Mouse (Mus musculus) liver, embryonic 15.5 days (tissue): ENCODE data around the gene Il1r1. TPM values are rescaled to one million over a fixed set of nuclear protein-coding genes. Genes with fewer than 3 reads are reported as not detected.
A peak's percentile ranks its signal among the peaks of the same experiment; 100 is the strongest.

Experiments
- ATAC-seq: fragments of 200-750 bp; cut with Nextera tagmentation; 2 replicates; pipeline ENCODE4 v1.8.0; 2017; ENCODE audit warnings: moderate number of reproducible peaks, mild to moderate bottlenecking, moderate library complexity; ENCODE audit not compliant: insufficient read depth
- H3K27ac ChIP-seq: fragments of 300-500 bp; sonication (generic); replicated peaks from 2 replicates; pipeline ENCODE4 v1.5.1; 2015; ENCODE audit warnings: mild to moderate bottlenecking, inconsistent platforms
- H3K27me3 ChIP-seq: fragments of 300-500 bp; sonication (generic); 2 replicates; pipeline ENCODE4 v1.6.1; 2015; ENCODE audit warnings: mild to moderate bottlenecking, inconsistent platforms
- H3K36me3 ChIP-seq: fragments of 300-500 bp; sonication (generic); replicated peaks from 2 replicates; pipeline ENCODE4 v1.6.1; 2015; ENCODE audit warnings: moderate library complexity, mild to moderate bottlenecking, inconsistent platforms
- H3K4me1 ChIP-seq: fragments of 300-500 bp; sonication (generic); replicated peaks from 2 replicates; pipeline ENCODE4 v1.6.1; 2015; ENCODE audit warnings: inconsistent platforms
- H3K4me2 ChIP-seq: fragments of 300-500 bp; sonication (generic); 2 replicates; pipeline ENCODE4 v1.6.1; 2015; ENCODE audit warnings: moderate library complexity, mild to moderate bottlenecking, inconsistent platforms
- H3K4me3 ChIP-seq: fragments of 300-500 bp; sonication (generic); replicated peaks from 2 replicates; pipeline ENCODE4 v1.5.1; 2015; ENCODE audit warnings: mild to moderate bottlenecking, inconsistent platforms
- H3K9ac ChIP-seq: fragments of 300-500 bp; sonication (generic); 2 replicates; pipeline ENCODE4 v1.6.1; 2015; ENCODE audit warnings: moderate library complexity, mild to moderate bottlenecking, inconsistent platforms
- H3K9me3 ChIP-seq: fragments of 300-500 bp; sonication (generic); replicated peaks from 2 replicates; pipeline ENCODE4 v1.6.1; 2016; ENCODE audit warnings: inconsistent platforms
- WGBS: fragments of 180-500 bp; shearing (Covaris S2); methylation state at CpG from one replicate; pipeline ENCODE4 v1.1.7; 2015; ENCODE audit warnings: mixed read lengths; ENCODE audit not compliant: insufficient replicate concordance; 5-methylcytosine and 5-hydroxymethylcytosine counted together
- polyA plus RNA-seq: library from polyadenylated mRNA; unstranded; fragments of >200 nt; fragmentation: Nextera tagmentation; extraction: Ambion mirVana; gene quantifications from 2 replicates; pipeline ENCODE4 v1.2.1, GENCODE M21; 2015

Gene Il1r1
- polyA plus RNA-seq, 1 experiment from 2014 or later: 7.5 TPM

DNA sequence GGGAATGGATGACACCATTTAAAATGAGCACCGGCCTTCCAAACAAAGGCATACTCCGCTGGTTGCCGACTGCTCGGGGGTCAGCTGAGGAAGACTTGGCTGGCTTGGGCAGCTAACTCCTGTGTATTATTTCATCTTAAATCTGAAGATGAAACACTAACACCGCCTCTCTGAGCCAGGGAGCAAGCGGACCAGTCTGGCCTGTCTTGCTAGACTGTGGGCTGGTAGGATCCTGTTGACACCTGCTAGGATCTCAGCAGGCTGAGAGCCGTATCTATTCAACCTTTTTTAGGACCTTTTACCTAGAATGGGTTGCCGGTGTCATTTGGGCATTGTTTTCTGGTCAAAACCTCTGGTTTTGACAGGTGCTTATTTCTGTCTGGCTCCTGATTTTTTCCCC, 92.8 kb downstream of the Il1r1 start:
- Histone ChIP-seq H3K9me3 (no peaks in the 10 kb centered on the region), H3K4me1 (peaks cover 14% of the 10 kb centered on the region), H3K4me2 (no peak overlapping the region), H3K36me3 (0 out of 2 replicates have a peak, but pooled peaks cover 5% of the 10 kb centered on the region), H3K27ac (no peak overlapping the region), H3K9ac (no peak overlapping the region), H3K4me3 (no peak overlapping the region), H3K27me3 (no peaks in the 10 kb centered on the region)
- 82% methylated on average over 8 of the region's 8 CpGs for WGBS
- no peak for ATAC-seq

DNA sequence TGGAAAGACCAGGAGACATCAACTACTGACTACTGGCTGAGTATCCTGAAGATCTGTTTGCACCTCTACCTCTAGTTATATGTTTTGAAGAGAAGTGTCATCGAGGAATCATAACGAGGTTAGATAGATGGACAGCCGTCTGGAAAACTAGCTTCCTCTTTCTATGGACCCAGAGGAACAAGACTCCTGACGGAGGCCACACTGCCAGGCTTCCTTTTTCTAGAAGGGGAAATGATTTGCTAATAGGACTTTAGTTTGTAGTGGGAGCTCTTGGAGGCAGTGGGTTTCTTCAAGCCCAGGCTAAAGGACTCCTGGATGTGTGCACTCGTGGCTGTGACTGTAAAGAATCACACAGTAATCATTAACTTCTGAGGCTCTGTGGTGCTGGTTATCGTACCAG, 96.9 kb downstream of the Il1r1 start:
- Histone ChIP-seq H3K36me3 (no peaks in the 10 kb centered on the region), H3K4me2 (no peak overlapping the region), H3K4me3 (no peak overlapping the region), H3K9ac (no peak overlapping the region), H3K27me3 (peaks cover 17% of the 10 kb centered on the region), H3K27ac (no peak overlapping the region), H3K4me1 (peaks cover 41% of the 10 kb centered on the region), H3K9me3 (no peaks in the 10 kb centered on the region)
- WGBS: 23% methylated on average over 6 of the region's 6 CpGs
- ATAC-seq: no peak

DNA sequence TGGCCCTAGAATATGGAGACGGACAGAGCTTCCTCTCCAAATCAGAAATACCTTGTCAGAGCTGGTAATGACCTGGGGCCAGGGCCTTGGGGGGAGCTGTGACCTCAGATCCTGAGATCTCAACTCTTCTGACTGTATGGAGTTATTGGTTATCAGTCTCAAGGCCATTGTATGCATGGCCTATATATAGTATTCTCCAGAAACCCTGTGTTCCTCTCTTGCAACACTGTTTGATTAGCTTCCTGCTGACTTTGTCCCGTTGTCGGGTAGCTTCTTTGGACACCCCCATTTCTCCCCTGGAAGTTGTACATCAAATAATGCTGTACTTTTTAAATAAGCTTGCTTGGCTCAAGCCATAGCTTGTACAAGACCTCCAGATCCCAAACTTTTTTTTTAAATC, 97.7 kb downstream of the Il1r1 start:
- WGBS: 38% methylated on average over 3 of the region's 3 CpGs
- ATAC-seq: peak; percentile 51
- Histone ChIP-seq H3K36me3 (no peaks in the 10 kb centered on the region), H3K27ac (peak overlapping the region; percentile 35; the same call in 1 of the 2 replicates), H3K27me3 (peaks cover 19% of the 10 kb centered on the region), H3K4me2 (no peak overlapping the region), H3K9me3 (no peaks in the 10 kb centered on the region), H3K4me3 (no peak overlapping the region), H3K9ac (no peak overlapping the region), H3K4me1 (peaks cover 41% of the 10 kb centered on the region)

DNA sequence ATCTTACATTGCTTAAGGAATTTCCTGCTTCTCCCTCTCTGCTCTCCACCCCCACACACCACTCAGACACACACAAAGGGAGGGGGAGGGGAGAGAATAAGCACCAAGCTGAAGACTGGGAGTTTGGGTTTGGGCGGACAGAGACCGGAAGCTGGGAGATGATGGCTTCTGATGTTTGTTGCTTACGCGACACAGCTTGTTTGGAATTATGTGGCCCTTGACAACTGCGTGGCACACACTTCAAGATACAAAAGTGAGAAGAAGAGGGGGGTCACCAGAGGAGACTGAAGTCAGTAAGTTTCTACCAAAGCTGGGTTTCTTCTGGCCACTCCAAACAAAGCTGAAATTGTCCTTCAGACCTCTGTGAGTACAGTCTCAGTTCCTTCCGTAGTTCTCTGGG, 99.6 kb downstream of the Il1r1 start, which contains the start of gene Il1rl2:
Gene Il1rl2 (plus strand): TSS at position 154 of the 400 bp plus-strand sequence.
- Histone ChIP-seq H3K27me3 (peaks cover 19% of the 10 kb centered on the region), H3K9me3 (no peaks in the 10 kb centered on the region), H3K27ac (no peak within 1 kb of the TSS), H3K9ac (peak within 1 kb of the TSS; percentile 19; the same call in 1 of the 2 replicates), H3K4me1 (peaks cover 41% of the 10 kb centered on the region), H3K36me3 (no peaks in the 10 kb centered on the region), H3K4me3 (peak within 1 kb of the TSS; percentile 36), H3K4me2 (peak within 1 kb of the TSS; percentile 74)
- 17% methylated on average over 6 of the region's 6 CpGs for WGBS
- no peak for ATAC-seq

DNA sequence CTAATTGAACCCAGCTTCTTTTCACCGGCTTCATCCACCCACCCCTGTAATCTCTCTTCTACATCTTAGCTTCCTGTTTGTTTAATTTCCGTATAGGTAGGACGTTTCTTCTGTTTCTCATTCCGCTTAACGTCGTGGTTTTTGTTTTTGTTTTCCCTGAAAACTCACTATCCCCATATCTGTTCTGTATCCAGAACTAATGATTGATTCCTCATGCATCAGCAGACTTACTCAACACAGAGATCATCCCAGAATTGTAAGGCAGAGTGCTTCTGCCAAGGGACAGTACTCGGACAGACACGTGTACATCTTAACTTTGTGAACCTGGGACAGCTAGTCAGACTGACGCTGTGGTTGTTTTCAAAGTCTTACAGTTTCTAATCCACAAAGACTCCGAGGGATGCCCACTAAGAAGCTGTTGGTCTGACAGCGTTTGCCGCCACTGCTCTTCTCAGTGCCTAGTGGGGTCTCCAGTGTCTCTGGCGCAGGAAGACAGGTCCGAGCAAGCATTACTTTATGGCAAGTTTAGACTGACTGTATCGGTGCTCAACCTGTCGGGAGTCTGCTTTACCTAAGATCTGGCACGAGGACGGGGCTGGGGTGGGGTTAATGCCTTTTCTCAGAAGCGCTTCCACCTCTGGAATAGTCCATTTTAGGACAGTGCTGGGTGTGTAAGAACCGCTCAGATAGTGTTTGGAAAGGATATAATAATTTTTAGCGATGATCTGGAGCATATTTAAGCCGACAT, 100.2 kb downstream of the Il1r1 start:
- Histone ChIP-seq H3K36me3 (no peaks in the 10 kb centered on the region), H3K27ac (no peak overlapping the region), H3K4me2 (peak overlapping the region; percentile 74), H3K27me3 (peaks cover 19% of the 10 kb centered on the region), H3K9me3 (no peaks in the 10 kb centered on the region), H3K4me1 (peaks cover 48% of the 10 kb centered on the region), H3K4me3 (peak overlapping the region; percentile 36), H3K9ac (peak overlapping the region; percentile 19; the same call in 1 of the 2 replicates)
- ATAC-seq: peak; percentile 55; the same call in 1 of the 2 replicates
- 3% methylated on average over 22 of the region's 22 CpGs for WGBS

DNA sequence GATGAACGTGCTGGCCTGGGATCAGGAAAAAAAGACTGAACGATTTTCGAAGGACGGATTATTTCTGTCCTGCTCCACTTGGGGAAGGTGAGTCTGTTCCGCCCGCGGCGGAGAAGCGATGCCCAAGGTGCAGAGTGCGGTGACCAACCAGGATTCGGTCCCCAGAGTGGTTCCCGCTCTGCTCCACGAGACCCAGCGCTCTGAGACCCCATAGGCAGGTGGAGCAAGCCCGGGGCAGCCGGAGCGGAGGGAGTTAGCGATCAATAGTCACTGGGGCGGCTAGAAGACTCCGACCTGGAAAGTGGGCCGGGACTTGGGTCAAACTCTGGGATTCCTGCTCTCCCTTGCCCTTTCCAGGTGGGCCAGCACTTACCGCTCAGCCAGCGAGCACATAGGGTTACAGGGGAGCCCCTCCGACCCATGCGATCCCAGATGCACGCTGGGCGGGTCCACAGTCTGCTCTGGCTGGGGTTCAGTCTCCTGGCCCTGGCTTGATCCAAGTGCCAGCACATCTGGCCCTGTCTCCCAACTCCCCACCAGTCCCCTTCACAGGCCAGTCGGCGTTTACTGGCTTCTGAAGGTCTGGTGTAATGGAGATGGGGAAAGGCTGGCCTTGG, 100.9 kb downstream of the Il1r1 start:
- peak overlapping the region; percentile 74 for H3K4me2 ChIP-seq
- peaks cover 19% of the 10 kb centered on the region for H3K27me3 ChIP-seq
- H3K36me3 ChIP-seq: no peaks in the 10 kb centered on the region
- peak overlapping the region; percentile 36 for H3K4me3 ChIP-seq
- H3K9me3 ChIP-seq: no peaks in the 10 kb centered on the region
- WGBS: 19% methylated on average over 29 of the region's 29 CpGs
- peaks cover 50% of the 10 kb centered on the region for H3K4me1 ChIP-seq
- no peak for ATAC-seq
- H3K27ac ChIP-seq: no peak overlapping the region
- peak overlapping the region; percentile 19; the same call in 1 of the 2 replicates for H3K9ac ChIP-seq

DNA sequence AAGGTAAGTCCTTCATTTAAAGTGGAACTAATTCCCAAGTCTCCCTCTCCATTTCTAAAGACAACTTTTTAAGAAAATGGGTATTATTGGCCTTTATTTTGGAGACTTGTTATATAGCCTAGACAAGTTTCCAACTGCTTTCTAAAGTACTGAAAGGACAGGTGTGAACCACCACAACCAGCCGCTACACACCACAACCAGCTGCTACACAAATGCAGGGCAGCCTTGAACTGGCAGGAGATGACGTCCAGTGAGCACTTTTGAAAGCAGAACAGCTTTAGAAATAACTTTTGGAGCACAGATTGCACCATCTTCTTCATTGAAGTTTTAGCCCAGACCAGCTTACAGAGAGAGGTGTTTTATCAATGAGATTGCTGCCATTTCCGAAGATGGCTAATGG, 102.7 kb downstream of the Il1r1 start:
- Histone ChIP-seq H3K9me3 (no peaks in the 10 kb centered on the region), H3K9ac (no peak overlapping the region), H3K4me2 (no peak overlapping the region), H3K27ac (no peak overlapping the region), H3K4me3 (no peak overlapping the region), H3K27me3 (peaks cover 19% of the 10 kb centered on the region), H3K4me1 (peaks cover 36% of the 10 kb centered on the region), H3K36me3 (no peaks in the 10 kb centered on the region)
- WGBS: 63% methylated on average over 3 of the region's 3 CpGs
- no peak for ATAC-seq

DNA sequence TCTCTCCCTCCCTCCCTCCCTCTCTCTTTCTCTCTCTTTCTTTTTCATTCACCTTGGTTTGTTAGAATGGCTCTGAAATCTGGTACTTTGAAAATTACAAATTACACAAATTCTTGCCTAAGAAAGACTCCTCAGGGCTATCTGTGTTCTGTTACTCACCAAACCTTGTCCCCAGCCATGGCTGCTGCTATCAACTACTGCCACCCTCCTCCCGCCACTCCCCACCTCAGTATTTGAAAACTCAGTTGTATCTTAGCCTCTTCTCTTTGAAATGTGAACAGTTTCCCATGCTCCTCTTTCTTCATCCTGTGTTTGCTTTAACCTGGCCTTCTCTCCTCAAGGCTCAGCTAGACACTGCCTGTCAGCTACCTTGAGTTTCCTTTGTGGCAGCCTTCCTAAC, 104.6 kb downstream of the Il1r1 start:
- WGBS: 32% methylated on average over 1 of the region's 1 CpGs
- H3K9me3 ChIP-seq: no peaks in the 10 kb centered on the region

DNA sequence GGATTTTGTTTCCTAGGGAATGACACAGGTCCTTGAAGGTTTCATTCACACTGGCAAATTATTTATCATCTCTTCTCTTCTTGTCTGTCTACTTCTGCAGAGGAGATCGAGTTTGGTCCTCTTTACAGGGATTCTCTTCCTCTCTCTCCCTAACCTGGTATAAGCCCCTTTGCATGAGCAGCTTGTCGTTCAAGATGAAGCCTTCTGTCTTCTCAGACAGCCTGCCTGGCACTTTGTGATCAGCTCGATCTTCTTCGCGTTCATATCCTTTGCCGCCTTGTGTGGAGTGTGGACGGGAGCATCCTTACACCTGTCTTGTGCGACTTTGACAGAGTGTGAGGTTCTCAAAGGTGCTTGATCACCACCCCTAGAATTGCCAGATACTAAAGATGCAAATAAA, 105.3 kb downstream of the Il1r1 start:
- no peak overlapping the region for H3K9ac ChIP-seq
- peaks cover 17% of the 10 kb centered on the region; the same call in 1 of the 2 replicates for H3K4me1 ChIP-seq
- WGBS: 75% methylated on average over 8 of the region's 8 CpGs
- no peak overlapping the region for H3K4me2 ChIP-seq
- no peak overlapping the region for H3K27ac ChIP-seq
- H3K27me3 ChIP-seq: peaks cover 19% of the 10 kb centered on the region
- no peaks in the 10 kb centered on the region for H3K9me3 ChIP-seq
- H3K36me3 ChIP-seq: no peaks in the 10 kb centered on the region
- H3K4me3 ChIP-seq: no peak overlapping the region
- no peak for ATAC-seq

More for the DNA sequence above, 104.6 kb downstream of the Il1r1 start:
- Histone ChIP-seq H3K4me1 (peaks cover 20% of the 10 kb centered on the region), H3K27me3 (peaks cover 19% of the 10 kb centered on the region), H3K9ac (no peak overlapping the region), H3K4me2 (no peak overlapping the region), H3K36me3 (no peaks in the 10 kb centered on the region), H3K4me3 (no peak overlapping the region), H3K27ac (no peak overlapping the region)
- no peak for ATAC-seq

DNA sequence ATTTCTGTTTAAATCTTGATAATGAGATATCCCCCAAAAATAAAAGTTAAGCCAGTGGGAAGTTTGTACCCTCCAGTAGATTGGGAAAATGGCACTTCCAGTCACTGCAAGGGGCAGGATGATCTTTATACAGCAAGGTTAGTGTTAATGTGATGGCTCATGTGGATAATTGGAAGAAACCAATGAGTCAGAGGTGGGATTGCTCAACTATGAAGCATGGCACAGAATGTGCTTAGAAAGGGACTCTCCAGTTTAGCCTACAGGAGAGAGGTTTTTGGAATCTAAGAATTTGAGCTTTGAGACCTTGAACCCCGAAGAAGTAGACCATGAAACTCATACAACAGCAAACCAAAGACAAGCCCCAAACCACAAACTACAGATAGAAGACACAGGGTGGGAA, 114.5 kb downstream of the Il1r1 start:
- WGBS: 54% methylated on average over 1 of the region's 1 CpGs
- Histone ChIP-seq H3K9me3 (no peaks in the 10 kb centered on the region), H3K9ac (no peak overlapping the region), H3K36me3 (no peaks in the 10 kb centered on the region), H3K4me1 (no peaks in the 10 kb centered on the region), H3K27me3 (no peaks in the 10 kb centered on the region), H3K27ac (no peak overlapping the region), H3K4me3 (no peak overlapping the region), H3K4me2 (no peak overlapping the region)
- ATAC-seq: no peak

DNA sequence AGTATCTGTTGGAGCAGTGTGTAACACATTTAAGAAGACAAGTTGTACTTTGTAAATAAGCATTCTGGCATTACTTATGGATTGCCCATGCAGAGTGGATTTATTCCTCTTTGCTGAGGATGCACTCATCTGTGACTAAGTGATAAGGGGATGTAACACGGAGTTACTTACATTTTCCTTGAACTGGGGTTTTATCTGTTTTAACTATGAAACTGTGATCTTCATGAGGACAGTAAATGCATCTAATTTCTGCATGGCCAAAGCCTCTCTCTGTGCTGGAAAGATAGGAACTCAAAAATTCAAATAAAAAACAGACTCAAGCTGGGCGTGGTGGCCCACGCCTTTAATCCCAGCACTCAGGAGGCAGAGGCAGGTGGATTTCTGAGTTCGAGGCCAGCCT, 115.2 kb downstream of the Il1r1 start:
- no peak overlapping the region for H3K4me2 ChIP-seq
- 41% methylated on average over 4 of the region's 4 CpGs for WGBS
- no peaks in the 10 kb centered on the region for H3K9me3 ChIP-seq
- H3K27me3 ChIP-seq: no peaks in the 10 kb centered on the region
- H3K4me1 ChIP-seq: no peaks in the 10 kb centered on the region
- H3K27ac ChIP-seq: no peak overlapping the region
- H3K4me3 ChIP-seq: no peak overlapping the region
- H3K9ac ChIP-seq: no peak overlapping the region
- ATAC-seq: no peak
- no peaks in the 10 kb centered on the region for H3K36me3 ChIP-seq
